Mouse (Mus musculus) activated CD4-positive, CD25-positive, alpha-beta regulatory T cell, adult 4 months (primary cell): ENCODE measurements around the gene Adat3. TPM values are rescaled to one million over a fixed set of nuclear protein-coding genes. Genes with fewer than 3 reads are reported as not detected.
"Not testable (repeated sequence)": the region's sequence is repeated elsewhere in the genome, so short reads cannot be mapped to it uniquely, and the experiment has no call there.

Source experiments
- ATAC-seq: one replicate; pipeline ENCODE4 v1.8.0; 2017
- polyA plus RNA-seq, 2 experiments: library from polyadenylated mRNA; unstranded; fragments of 100-300 nt; shearing (Covaris generic); gene quantifications; one replicate each; pipeline ENCODE4 v1.2.1; 2017

The Adat3 gene
- polyA plus RNA-seq, 2 experiments from 2014 or later = 2.5 to 3.7 TPM

GRCm38 (mm10) chr10:80611905-80612304, 9.2 kb downstream of the Adat3 start:
- ATAC-seq = no peak

DNA sequence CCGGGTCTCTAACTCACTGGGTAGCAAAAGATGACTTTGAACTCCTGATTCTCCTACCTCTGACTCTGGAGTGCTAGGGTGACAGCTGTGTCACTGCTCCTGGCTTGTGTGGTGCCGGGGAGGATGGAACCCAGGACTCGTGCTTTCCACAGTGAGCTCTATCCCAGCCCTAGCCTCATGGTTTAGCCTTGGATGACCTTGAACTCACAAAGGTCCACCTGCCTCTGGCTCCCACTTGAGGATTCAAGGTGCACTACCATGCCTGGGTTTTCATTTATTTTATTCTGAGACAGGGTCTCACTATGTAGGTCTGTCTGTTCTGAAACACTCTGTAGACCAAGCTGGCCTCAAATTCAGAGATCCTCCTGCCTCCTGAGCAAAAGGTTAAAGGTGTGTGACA, 11.1 kb downstream of the Adat3 start:
- no peak for ATAC-seq

- ATAC-seq = no peak
Observed at GRCm38 (mm10) chr10:80614351-80614750, 11.7 kb downstream of the Adat3 start.

DNA sequence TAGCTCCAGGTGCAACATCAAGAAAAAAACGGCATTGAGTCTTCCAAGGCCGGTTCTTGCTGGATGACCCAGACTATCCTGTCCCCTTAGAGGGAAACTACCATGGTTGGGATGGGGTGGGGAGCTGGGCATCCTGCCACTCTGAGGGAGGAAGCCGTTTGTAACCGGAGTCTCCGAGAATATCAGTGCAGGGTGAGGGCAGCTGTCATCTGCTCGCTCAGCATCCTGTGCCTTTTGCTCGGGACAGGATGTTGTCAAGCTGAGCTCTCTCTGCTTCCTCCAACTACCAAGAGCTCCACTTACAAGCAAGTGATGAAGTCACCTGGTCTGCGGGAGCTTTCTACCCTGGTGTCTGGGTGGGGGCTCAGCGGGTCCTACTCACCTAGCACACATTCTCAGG, 15.5 kb downstream of the Adat3 start:
- ATAC-seq = peak; percentile 75

DNA sequence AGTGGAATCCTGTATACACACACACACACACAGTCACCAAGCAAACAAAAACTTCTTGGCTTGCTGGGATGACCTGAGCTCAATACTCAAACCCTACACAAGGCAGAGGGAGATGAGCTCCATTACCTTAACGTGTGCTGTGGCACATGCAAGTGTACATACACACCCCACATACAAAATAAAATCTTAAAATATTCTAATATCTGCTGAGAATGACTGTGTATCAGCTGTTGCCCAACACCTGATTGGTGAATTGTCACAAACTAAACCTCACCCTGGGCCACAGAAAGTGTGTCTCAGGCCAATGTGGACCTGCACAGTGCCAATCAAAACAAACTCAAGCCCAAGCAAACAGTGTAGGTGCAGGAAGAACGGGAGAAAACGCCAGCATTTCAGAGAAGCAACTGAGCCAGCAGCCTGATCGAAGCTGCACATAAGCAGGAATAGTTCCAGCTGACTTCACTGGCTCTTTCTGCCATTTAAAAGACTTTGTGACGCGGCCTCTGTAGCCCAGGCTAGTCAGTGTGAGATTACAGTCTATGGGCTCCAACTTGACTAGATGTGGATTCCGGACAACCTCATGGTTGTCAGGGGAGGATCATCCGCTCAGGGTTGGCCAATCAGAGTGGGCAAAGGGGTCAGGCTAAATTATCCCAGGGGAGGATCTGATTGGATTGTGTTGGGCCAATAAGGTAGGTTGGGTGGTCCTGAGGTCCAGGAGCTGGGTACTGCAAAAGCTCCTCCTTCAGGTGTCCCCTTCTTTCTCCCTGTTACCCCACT, 17.0 kb downstream of the Adat3 start:
- ATAC-seq = no peak

DNA sequence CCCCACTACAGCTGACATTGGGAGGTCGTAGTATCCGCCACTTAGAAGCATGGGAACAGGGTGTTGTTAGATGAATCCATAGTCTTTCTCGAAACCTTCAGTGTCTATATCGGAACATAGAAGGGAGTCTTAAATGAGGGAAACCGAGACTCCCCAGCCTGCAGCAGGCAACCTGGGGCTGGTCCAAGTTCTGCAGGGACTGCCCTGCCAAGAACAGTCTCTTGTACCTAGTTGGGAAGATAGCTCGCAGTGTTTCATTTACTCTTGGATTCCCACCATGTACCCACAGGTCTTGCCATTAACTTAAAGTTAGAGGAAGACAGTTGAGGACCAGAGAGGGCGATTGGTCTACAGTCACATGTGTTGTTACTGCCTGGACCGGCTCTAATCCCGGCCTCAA, 17.7 kb downstream of the Adat3 start:
- no peak for ATAC-seq

DNA sequence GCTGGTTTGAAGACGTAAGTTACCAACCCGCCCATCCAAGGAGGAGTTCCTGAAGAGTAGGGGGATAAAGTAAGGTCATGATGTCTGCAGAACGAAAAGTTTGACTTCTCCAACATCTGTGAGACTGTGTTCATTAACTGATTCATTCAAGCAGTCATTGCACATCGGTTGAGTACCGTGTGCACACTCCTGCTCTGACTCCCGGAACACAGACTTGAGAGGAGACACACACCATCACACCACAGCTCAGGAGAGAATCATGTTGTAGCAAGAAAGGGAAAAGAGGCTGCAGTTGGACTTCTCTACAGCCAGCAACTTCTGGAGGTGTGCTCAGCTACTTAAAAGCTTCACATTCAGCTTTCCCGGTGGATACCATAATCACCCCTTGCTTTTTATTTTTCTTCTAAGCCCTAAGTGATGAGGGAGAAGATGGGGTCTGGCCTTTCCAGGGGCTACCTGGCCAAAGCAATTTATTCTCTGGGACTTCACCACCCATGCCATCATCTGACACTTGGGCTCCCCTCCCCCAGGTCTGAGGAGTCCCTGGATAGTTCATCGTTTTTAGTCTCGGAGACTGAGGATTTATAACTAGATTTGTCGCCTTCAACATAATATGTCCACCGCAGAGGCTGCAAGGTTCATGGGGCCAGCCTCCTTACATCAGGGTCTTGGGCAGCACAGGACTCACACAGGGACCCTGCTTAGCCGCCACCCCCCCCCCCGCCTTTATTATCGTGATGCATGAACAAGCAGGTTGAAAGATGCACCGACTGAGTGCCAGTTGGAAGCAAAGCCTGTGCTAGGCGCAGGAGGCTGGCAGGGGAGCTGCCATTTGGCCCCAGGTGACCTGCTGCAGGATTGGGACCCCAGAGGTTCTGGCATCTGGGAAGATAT, 18.4 kb downstream of the Adat3 start:
- no peak for ATAC-seq

DNA sequence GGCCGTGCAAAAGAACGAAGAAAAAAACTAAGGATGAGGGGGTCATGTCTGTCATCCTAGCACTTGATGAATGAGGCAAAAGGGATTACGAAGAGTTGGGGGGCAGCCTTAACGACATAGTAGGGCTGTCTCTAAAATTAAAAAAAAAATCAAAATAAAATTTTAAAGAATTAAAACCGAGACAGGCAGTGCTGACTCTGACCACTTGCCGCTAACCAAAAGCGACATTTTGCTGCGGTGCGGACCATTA, 18.9 kb downstream of the Adat3 start:
- no peak for ATAC-seq

DNA sequence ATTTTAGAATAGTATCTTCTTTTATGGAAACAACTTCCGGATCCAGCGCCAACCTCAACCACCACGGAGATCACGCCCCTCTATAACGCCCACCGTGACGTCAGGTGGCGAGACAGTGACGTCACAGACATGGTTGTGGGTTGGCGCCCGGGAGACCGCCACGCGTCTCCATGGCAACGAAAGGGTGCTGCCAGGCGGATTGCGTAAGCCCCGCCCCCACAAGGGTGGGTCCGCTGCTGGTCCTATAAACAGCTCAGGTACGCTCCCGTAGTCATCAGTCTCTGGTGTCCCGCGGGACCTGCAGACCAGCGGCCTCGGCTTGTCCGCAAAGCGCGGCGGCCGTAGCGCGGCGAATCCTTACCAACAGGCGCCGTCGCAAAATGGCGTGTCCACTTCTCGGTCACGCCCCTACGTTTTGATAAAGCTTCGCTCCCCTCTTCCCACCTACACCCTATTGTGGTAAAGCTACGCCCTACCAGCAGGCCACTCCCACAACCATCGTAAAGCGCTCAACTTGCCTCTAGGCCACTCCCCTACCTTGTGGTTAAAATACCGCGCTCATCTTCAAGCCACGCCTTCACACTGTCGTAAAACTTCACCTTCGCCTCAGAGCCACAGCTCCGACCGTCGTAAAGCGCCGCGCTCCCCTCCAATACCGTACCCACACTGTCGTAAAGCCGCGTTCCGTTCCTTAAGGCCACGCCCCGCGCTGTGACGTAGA, 19.4 kb downstream of the Adat3 start:
- peak; percentile 73 for ATAC-seq

- ATAC-seq = no peak
Observed at GRCm38 (mm10) chr10:80622661-80623456, 20.2 kb downstream of the Adat3 start, which contains the start of gene Csnk1g2. TSS of gene Csnk1g2 (plus strand) at chr10:80622838.

- ATAC-seq = peak; percentile 22
Observed at GRCm38 (mm10) chr10:80623457-80624191, 20.9 kb downstream of the Adat3 start.

GRCm38 (mm10) chr10:80625764-80626163, 23.1 kb downstream of the Adat3 start:
- ATAC-seq = no peak

DNA sequence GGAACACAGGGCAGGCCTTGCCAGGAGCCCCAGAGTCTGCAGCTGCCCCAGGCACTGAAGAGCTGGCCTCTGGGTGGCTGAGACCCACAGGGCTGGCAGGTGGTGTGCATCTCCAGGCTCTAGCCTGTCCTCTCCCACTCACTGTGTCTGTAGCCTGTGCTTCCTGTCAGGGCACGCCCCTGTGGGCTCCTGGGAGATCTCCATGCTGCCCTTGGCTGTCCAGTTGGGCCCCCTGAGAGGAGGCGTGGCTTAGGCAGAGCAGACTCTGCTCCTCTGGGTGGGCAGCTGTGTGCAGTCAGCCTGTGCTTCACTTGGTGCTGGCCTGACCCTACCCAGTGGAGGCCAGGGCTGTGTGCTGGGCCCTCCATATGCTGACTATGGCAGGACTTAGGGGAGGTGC, 25.0 kb downstream of the Adat3 start:
- no peak for ATAC-seq

- ATAC-seq = peak; percentile 88
Observed at GRCm38 (mm10) chr10:80628925-80629324, 26.2 kb downstream of the Adat3 start.

DNA sequence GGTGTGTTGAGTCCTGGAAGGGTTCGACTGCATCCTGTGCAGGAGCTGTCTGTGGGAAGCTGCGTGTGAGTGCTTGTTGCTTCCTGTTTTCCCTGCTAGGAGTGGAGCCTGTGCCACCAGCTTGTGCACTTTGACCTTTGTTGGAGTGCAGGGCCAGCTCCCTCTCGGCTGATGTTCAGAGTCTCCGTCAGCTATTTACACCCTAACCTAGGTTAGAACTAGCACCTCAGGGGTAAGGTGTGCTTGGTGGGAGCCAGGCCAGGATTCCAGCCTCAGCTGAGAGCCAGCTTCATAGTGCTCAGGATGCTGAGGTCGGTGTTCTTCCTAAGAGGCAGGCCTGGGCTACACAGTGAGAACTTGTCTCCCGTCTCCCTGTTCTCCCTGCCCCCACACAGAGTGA, 32.7 kb downstream of the Adat3 start:
- no peak for ATAC-seq

DNA sequence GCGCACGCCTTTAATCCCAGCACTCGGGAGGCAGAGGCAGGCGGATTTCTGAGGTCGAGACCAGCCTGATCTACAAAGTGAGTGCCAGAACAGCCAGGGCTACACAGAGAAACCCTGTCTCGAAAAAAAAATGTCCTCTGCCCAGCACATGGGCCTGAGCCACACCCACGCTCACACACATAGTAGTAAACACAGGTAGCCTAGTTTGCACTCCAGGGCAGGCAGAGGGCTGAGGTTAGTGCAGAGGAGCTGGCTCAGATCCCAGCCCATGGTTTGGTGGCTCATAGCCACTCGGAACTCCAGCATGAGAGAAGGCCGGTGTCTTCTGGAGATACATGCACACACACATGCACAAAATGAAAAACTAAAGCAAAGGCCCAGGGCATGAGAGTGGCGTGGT, 44.3 kb downstream of the Adat3 start:
- ATAC-seq = no peak

DNA sequence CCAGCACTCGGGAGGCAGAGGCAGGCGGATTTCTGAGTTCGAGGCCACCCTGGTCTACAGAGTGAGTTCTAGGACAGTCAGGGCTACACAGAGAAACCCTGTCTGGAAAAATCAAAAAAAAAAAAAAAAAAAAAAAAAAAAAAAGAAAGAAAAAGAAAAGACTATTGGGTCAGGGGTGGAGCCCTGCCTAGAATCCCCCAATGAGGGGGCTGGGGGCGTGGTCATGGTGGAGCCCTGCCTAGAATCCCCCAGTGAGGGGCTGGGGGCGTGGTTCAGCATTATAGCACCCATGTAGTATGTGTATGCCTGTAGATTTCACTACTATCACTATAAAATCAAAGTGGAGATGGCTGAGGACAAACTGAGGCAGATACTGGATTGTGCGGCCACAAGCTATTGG, 47.2 kb downstream of the Adat3 start:
- ATAC-seq = not testable (repeated sequence)

GRCm38 (mm10) chr10:80650392-80650791, 47.7 kb downstream of the Adat3 start:
- ATAC-seq = no peak

GRCm38 (mm10) chr10:80653156-80653720, 50.6 kb downstream of the Adat3 start:
- ATAC-seq = no peak

- no peak for ATAC-seq
Observed at GRCm38 (mm10) chr10:80654866-80655265, 52.2 kb downstream of the Adat3 start.

DNA sequence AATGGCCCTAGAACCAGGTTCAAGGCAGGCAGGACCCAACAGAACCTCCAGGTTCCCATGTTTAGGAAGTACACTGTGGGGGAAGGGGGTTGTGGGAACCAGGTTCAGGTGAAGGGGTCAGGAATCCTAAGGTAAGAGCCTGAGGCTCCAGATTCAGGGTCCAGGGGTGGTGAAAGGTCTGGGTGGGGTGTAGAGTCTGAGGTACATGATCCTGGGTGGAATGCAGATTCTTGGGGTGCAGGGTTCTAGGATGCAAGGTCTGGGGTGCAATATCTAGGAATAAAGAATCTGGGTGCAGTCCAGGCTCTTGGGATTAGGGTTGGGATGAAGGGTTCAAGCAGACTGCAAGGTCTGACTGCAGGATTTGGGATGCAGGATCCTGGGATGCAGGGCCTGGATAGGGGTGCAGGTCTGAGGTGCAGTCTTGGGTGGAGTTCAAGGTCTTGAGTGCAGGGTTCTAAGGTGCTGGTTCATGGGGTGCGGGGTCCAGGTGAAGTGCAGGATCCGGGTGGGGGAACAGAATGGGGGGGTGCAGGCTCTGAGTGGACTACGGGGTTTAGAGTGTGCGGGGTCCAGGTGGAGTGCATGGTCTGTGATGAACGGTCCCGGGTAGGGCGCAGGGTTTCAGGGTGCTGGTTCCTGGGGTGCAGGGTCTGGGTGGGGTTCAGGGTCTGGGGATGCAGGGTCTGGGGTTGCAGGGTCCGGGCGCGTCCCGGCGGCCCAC, 52.9 kb downstream of the Adat3 start:
- ATAC-seq = no peak
